Mouse (Mus musculus) embryonic facial prominence, embryonic 12.5 days (tissue): ENCODE data around the gene Pepd. TPM values are rescaled to one million over a fixed set of nuclear protein-coding genes. Genes with fewer than 3 reads are reported as not detected.
A peak's percentile ranks its signal among the peaks of the same experiment; 100 is the strongest.
"Not testable (repeated sequence)": the region's sequence is repeated elsewhere in the genome, so short reads cannot be mapped to it uniquely, and the experiment has no call there.

Experiments
- ATAC-seq: fragments of 200-750 bp; cut with Nextera tagmentation; 2 replicates; pipeline ENCODE4 v1.8.0; 2017; ENCODE audit not compliant: insufficient number of reproducible peaks, insufficient read depth, low FRiP score, low TSS enrichment
- H3K27ac ChIP-seq: fragments of 300-500 bp; sonication (generic); 2 replicates; pipeline ENCODE4 v1.5.1; 2016; ENCODE audit warnings: mild to moderate bottlenecking
- H3K27me3 ChIP-seq: fragments of 300-500 bp; sonication (generic); 2 replicates; pipeline ENCODE4 v1.6.1; 2016; ENCODE audit warnings: mild to moderate bottlenecking, moderate library complexity
- H3K36me3 ChIP-seq: fragments of 300-500 bp; sonication (generic); 2 replicates; pipeline ENCODE4 v1.6.1; 2016; ENCODE audit warnings: mild to moderate bottlenecking
- H3K4me1 ChIP-seq: fragments of 300-500 bp; sonication (generic); 2 replicates; pipeline ENCODE4 v1.6.1; 2016
- H3K4me2 ChIP-seq: fragments of 300-500 bp; sonication (generic); replicated peaks from 2 replicates; pipeline ENCODE4 v1.6.1; 2016; ENCODE audit warnings: mild to moderate bottlenecking, moderate library complexity
- H3K4me3 ChIP-seq: fragments of 300-500 bp; sonication (generic); 2 replicates; pipeline ENCODE4 v1.5.1; 2016; ENCODE audit warnings: mild to moderate bottlenecking
- H3K9ac ChIP-seq: fragments of 300-500 bp; sonication (generic); 2 replicates; pipeline ENCODE4 v1.6.1; 2016; ENCODE audit warnings: mild to moderate bottlenecking, moderate library complexity
- H3K9me3 ChIP-seq: fragments of 300-500 bp; sonication (generic); 2 replicates; pipeline ENCODE4 v1.6.1; 2016; ENCODE audit warnings: mild to moderate bottlenecking, moderate library complexity
- WGBS: fragments of 180-500 bp; shearing (Covaris S2); methylation state at CpG from one replicate; pipeline ENCODE4 v1.1.7; 2016; 5-methylcytosine and 5-hydroxymethylcytosine counted together
- polyA plus RNA-seq: library from polyadenylated mRNA; unstranded; fragments of >200 nt; fragmentation: Nextera tagmentation; extraction: Ambion mirVana; gene quantifications from 2 replicates; pipeline ENCODE4 v1.2.1, GENCODE M21; 2016

The Pepd gene
- polyA plus RNA-seq, 1 experiment from 2014 or later, result 62.9 TPM

DNA sequence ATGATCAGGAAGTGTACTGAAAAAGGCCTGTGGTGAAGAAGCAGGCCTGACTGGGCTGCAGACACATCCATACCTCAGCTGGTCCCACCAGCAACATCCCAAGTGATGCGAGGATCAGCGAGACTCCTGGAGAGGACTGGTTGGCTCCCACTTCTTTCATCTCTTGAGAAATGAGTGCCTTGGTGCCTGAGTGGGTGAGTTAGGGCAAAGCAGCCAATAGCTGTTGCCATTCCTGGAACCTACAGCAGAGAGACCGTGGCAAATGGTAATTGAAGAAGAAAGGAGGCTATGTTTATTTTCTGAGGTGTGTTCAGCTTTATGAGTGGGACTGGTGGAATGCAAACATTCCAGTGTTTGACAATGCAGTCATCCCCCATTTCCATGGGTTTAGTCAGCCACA, 55.2 kb downstream of the Pepd start:
- no peaks in the 10 kb centered on the region for H3K9me3 ChIP-seq
- no peak overlapping the region for H3K4me2 ChIP-seq
- no peak overlapping the region for H3K4me3 ChIP-seq
- peaks cover 15% of the 10 kb centered on the region for H3K36me3 ChIP-seq
- 76% methylated on average over 3 of the region's 3 CpGs for WGBS
- H3K4me1 ChIP-seq, result peaks cover 8% of the 10 kb centered on the region; the same call in 1 of the 2 replicates
- no peaks in the 10 kb centered on the region for H3K27me3 ChIP-seq
- no peak overlapping the region for H3K27ac ChIP-seq
- ATAC-seq, result no peak
- no peak overlapping the region for H3K9ac ChIP-seq

DNA sequence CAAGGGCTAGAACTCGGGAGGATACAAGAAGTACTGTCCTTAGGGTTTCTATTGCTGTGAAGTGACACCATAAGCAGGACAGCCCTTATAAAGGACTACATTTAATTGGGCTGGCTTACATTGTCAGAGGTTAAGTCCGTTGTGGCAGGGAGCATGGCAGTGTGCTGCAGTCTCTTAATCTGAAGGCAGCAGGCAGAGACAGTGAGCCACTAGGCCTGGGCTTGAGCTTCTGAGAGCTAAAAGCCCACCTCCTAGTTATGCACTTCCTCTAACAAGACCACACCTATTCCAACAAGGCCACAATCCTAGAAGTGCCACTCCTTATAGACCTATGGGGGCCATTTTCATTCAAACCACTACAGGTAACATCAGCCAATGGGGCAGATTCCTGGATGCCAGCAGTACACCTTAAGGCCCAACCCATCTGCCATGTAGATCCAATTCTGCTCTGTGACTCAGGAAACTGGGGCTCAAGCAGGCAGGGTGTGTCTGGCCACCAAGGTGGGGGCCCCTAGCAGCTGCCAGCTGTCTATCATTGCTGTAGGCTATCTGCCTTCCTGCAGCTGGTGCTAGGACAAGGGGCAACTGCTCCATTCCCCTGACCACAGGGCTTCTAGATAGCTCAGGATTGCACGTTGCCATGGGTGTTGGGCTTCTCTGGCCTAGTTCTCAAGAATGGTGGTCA, 56.7 kb downstream of the Pepd start:
- H3K9me3 ChIP-seq, result no peaks in the 10 kb centered on the region
- H3K4me3 ChIP-seq, result no peak overlapping the region
- H3K4me1 ChIP-seq, result peaks cover 22% of the 10 kb centered on the region
- no peak overlapping the region for H3K4me2 ChIP-seq
- ATAC-seq, result no peak
- WGBS, result 85% methylated on average over 3 of the region's 3 CpGs
- H3K27ac ChIP-seq, result no peak overlapping the region
- H3K36me3 ChIP-seq, result peaks cover 15% of the 10 kb centered on the region
- H3K9ac ChIP-seq, result no peak overlapping the region
- H3K27me3 ChIP-seq, result no peaks in the 10 kb centered on the region

DNA sequence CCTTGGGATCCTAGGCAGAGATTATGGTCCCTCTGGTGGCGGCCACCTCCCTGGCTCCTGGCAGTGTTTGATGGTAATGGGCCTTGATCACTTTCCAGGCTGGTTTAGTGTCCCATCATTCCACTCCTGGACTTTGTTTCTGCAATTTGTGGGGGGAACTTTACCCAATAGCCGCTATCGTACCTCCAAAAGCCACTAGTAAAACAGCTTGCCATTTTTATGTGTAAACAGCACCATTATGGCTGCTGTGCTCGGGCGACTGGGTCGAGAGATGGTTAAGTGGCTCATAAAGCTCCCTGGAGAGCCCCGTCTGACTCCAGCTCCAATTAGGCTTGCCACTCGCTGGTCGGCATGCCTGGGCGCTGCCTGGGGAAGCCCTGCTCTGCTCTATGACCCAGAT, 59.6 kb downstream of the Pepd start:
- Histone ChIP-seq H3K9ac (no peak overlapping the region), H3K27ac (no peak overlapping the region), H3K36me3 (peaks cover 20% of the 10 kb centered on the region), H3K4me3 (no peak overlapping the region), H3K27me3 (no peaks in the 10 kb centered on the region), H3K9me3 (no peaks in the 10 kb centered on the region), H3K4me1 (peaks cover 25% of the 10 kb centered on the region), H3K4me2 (no peak overlapping the region)
- no peak for ATAC-seq
- WGBS, result 78% methylated on average over 10 of the region's 10 CpGs

DNA sequence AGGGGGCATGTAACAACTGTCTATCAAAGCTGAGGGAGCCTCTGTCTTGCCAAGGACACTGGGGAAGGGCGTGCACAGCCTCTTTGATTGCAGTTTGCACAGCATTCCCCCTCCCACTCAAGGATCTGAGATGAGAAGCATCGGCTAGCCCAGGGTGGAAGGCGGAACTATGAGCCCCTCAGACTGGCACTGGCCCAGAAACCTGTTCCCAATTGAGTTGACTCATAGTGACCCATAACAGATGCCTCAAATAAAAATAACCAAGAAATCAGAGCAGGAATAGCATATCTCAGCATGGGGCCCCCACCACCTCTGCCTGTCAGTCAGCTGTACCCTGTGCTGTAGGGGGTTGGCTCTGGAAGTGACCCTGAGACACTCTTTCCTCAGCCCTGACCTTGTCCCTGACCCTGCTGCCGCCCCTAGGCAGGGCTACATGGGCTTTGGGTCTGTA, 60.8 kb downstream of the Pepd start:
- no peak overlapping the region for H3K4me2 ChIP-seq
- no peaks in the 10 kb centered on the region for H3K9me3 ChIP-seq
- no peaks in the 10 kb centered on the region for H3K27me3 ChIP-seq
- H3K9ac ChIP-seq, result no peak overlapping the region
- H3K4me1 ChIP-seq, result peaks cover 25% of the 10 kb centered on the region
- ATAC-seq, result peak; percentile 57; the same call in 1 of the 2 replicates
- peaks cover 20% of the 10 kb centered on the region for H3K36me3 ChIP-seq
- WGBS, result 19% methylated on average over 4 of the region's 4 CpGs
- no peak overlapping the region for H3K4me3 ChIP-seq
- H3K27ac ChIP-seq, result no peak overlapping the region

DNA sequence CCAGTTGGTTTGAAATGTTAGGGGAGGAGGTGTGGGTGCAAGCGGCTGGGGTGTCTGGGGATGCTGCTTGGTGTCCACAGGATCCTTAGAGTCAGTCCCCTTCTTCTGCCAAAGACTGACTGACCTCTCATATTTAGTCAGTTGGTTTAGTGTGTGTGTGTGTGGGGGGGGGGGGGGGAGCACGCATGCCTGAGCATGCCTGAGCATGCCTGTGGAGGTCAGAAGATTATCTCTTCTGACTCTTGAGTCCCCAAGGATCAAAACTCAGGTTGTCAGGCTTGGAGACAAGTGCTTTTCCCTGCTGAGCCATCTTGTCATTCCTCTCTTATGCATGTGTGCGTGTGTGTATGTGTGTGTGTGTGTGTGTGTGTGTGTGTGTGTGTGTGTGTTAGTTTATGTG, 61.7 kb downstream of the Pepd start:
- peaks cover 25% of the 10 kb centered on the region for H3K4me1 ChIP-seq
- H3K27me3 ChIP-seq, result no peaks in the 10 kb centered on the region
- no peak overlapping the region for H3K9ac ChIP-seq
- H3K4me3 ChIP-seq, result no peak overlapping the region
- H3K9me3 ChIP-seq, result no peaks in the 10 kb centered on the region
- H3K27ac ChIP-seq, result no peak overlapping the region
- H3K36me3 ChIP-seq, result peaks cover 20% of the 10 kb centered on the region
- ATAC-seq, result no peak
- 61% methylated on average over 2 of the region's 3 CpGs for WGBS
- no peak overlapping the region for H3K4me2 ChIP-seq

DNA sequence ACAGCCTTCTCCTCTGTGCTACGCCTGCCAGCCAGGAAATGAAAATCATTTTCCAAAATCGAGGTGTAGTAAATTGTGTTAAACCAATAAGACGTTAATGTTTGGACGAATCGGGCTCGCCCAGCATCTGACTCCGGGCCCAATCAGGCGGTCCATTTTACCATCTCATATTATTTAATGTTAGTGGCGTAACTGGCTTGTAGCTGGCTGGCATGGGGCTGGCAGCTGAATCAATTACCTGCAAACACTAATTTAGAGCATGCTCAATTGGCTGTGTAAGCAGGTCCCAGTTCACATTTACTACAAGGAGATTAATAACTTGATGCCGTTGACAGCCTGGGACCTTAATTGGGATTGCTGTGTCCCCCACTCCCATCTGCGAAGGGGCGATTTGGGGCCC, 63.7 kb downstream of the Pepd start:
- H3K4me1 ChIP-seq, result peaks cover 25% of the 10 kb centered on the region
- H3K27me3 ChIP-seq, result no peaks in the 10 kb centered on the region
- no peak for ATAC-seq
- no peaks in the 10 kb centered on the region for H3K9me3 ChIP-seq
- no peak overlapping the region for H3K4me2 ChIP-seq
- H3K9ac ChIP-seq, result no peak overlapping the region
- WGBS, result 86% methylated on average over 12 of the region's 12 CpGs
- H3K36me3 ChIP-seq, result peaks cover 7% of the 10 kb centered on the region; the same call in 1 of the 2 replicates
- H3K4me3 ChIP-seq, result no peak overlapping the region
- H3K27ac ChIP-seq, result no peak overlapping the region

DNA sequence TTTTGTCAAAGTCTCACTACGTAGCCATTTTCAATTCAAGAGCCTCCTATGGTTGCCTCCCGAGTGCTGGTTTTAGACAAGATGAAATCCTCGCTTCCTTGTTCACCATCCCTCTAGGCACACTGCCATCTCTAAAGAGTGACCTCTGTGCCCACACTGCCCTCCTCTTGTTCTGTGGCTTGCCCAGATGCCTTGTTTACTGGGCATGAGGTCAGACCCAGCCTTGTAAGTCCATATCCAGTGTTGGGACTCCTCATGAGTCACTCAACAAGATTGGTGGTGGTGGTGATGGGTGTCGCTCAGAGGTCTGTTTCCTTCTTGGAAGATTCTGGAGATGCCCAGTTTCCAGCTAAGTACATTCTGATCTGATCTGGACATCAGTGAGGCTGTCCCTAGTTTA, 65.2 kb downstream of the Pepd start:
- peaks cover 17% of the 10 kb centered on the region for H3K4me1 ChIP-seq
- no peaks in the 10 kb centered on the region for H3K9me3 ChIP-seq
- H3K27me3 ChIP-seq, result no peaks in the 10 kb centered on the region
- no peak overlapping the region for H3K9ac ChIP-seq
- H3K4me2 ChIP-seq, result no peak overlapping the region
- H3K27ac ChIP-seq, result no peak overlapping the region
- H3K4me3 ChIP-seq, result no peak overlapping the region
- 90% methylated on average over 4 of the region's 4 CpGs for WGBS
- 0 out of 2 replicates have a peak, but pooled peaks cover 7% of the 10 kb centered on the region for H3K36me3 ChIP-seq
- no peak for ATAC-seq

DNA sequence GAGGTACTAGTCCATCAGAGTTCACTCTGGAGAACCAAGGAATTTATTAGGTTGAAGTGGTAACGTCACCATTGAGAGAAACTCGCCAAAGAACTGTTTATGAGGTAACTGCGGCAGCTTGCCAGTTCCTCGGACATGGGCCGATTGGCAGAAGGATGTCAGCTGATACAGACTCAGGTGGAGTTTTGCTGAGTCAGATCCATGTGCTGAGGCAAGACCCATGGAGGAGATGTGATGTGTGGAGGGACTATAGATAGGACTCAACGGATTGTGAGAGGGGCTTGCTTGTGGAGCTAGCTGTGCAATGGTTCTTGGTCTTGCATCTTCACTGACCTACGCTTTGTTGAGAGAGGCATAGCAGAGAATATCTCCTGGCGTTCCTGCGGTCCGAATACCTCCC, 69.6 kb downstream of the Pepd start:
- 92% methylated on average over 10 of the region's 10 CpGs for WGBS

DNA sequence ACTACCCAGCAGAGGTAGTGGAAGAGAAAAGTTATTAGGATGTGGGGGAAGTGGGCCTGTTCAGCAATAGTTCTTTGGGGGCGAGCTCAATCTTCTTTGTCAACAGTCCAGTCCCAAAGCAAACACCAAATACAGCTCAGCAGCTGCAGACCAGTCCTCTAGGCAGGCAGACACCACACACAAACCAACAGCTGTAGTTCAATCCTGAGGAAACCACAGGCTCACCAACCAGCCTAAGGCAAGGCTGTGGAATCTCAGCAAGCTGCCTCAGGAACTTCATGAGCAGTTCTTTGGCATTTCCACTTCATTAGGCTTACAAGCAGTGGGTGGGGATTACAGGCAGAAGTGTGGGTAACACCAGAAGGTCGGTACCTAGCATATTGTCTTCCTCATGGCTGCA, 70.2 kb downstream of the Pepd start:
- H3K4me3 ChIP-seq, H3K9ac ChIP-seq, H3K27me3 ChIP-seq, H3K9me3 ChIP-seq, H3K36me3 ChIP-seq, H3K27ac ChIP-seq, H3K4me2 ChIP-seq, ATAC-seq: not testable (repeated sequence)
- peaks cover 29% of the 10 kb centered on the region for H3K4me1 ChIP-seq
- 77% methylated on average over 2 of the region's 2 CpGs for WGBS

More for the DNA sequence above, 69.6 kb downstream of the Pepd start:
- Histone ChIP-seq H3K27ac (no peak overlapping the region), H3K27me3 (no peaks in the 10 kb centered on the region), H3K9me3 (no peaks in the 10 kb centered on the region), H3K36me3 (0 out of 2 replicates have a peak, but pooled peaks cover 3% of the 10 kb centered on the region), H3K4me1 (peaks cover 24% of the 10 kb centered on the region), H3K9ac (no peak overlapping the region), H3K4me2 (no peak overlapping the region), H3K4me3 (no peak overlapping the region)
- no peak for ATAC-seq

DNA sequence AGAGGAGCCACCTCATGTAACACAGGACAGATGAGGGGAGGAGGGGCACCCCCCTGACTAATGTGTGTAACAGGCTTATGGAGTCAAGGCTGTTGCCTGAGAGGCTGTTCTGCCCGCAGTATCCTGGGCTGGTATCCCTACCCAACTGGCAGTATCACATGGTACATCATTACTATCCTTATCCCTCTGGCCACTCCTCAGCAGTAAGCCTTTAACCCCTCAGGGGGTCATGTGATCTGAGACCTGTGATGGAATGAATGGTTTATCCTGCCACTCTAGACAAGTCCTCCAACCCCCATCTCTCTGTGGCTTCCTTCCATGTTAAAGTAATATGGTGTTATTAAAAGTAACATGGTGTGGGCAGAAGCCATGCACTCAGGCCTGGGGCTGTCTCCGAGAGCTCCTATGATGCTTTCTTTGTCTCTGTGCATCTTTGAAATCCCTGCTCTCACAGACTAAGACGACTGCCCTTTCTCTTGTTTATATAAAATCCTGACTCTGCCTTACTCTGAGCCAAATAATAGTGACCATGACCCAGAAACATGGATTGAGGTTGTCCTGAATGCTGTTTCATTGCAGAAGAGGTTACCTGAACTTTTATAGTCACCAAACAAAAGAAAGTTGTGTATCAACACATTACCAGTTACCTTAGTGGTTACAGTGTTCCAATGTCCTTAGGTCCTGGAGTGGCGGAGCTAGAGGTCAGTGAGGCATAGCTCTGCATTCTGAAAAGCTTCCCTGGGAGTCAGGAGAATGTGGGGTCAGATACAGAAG, 71.7 kb downstream of the Pepd start:
- Histone ChIP-seq H3K4me2 (no peak overlapping the region), H3K4me3 (no peak overlapping the region), H3K9me3 (no peaks in the 10 kb centered on the region), H3K9ac (no peak overlapping the region), H3K27ac (no peak overlapping the region), H3K27me3 (no peaks in the 10 kb centered on the region), H3K4me1 (peaks cover 34% of the 10 kb centered on the region), H3K36me3 (peaks cover 3% of the 10 kb centered on the region; the same call in 1 of the 2 replicates)
- 71% methylated on average over 4 of the region's 4 CpGs for WGBS
- ATAC-seq, result no peak; the same call in 1 of the 2 replicates

DNA sequence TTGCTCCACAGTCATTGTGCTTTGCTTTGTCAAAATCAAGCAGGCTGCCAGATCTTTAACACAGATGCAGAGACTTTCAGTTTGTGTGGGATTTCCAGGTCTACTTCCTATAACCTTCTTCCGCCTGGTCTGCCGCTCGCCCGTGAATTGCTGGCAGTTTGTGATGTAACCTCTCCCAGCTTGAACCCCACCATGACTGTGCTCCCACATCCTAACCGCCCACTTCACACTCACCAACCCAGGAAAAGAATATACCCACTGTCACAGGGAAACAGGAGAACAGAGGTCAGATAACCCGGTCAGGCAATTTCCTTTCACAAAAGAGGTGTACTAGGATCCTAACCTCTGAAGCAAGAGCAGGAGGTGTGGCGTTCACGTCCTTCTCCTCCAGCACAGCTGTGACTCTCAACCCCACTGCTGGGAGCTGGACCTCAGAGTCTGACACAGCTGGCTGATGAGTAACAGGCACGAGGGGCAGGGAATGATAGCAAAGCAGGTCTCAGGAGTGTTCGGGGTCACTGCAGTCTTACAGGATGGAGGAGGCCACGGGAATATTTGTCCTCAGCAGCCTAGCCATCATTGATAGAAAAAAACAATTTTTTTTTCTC, 72.5 kb downstream of the Pepd start:
- Histone ChIP-seq H3K4me1 (peaks cover 34% of the 10 kb centered on the region), H3K4me3 (no peak overlapping the region), H3K27ac (no peak overlapping the region), H3K9ac (no peak overlapping the region), H3K9me3 (no peaks in the 10 kb centered on the region), H3K36me3 (peaks cover 3% of the 10 kb centered on the region; the same call in 1 of the 2 replicates), H3K4me2 (no peak overlapping the region), H3K27me3 (no peaks in the 10 kb centered on the region)
- no peak for ATAC-seq
- WGBS, result 34% methylated on average over 11 of the region's 11 CpGs

DNA sequence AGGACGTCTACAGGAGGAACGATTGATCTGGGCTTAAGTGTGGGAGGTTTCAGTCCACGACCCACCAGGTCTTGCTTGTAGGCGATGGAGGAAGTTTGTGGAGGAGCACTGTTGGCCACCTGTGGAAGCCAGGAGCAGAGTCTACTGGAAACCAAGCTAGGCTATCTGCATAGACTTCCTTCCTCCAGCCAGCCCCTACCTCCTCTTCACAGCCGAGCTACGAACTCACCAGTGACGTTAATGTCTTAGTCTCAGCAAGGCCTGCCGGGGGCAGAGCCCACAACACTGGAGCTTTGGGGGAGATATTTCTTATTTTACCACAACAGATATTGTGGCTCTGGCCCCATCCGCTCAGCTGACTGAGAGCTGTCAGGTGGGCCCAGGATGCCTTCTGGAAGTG, 73.0 kb downstream of the Pepd start:
- no peak overlapping the region for H3K4me2 ChIP-seq
- H3K4me1 ChIP-seq, result peaks cover 34% of the 10 kb centered on the region
- no peak overlapping the region for H3K9ac ChIP-seq
- no peak overlapping the region for H3K27ac ChIP-seq
- WGBS, result 82% methylated on average over 9 of the region's 9 CpGs
- no peak for ATAC-seq
- H3K4me3 ChIP-seq, result no peak overlapping the region
- no peaks in the 10 kb centered on the region for H3K9me3 ChIP-seq
- no peaks in the 10 kb centered on the region for H3K27me3 ChIP-seq
- peaks cover 6% of the 10 kb centered on the region for H3K36me3 ChIP-seq
